Mouse (Mus musculus) forebrain, embryonic 11.5 days (tissue): ENCODE measurements around the gene Hoxb3. TPM values are rescaled to one million over a fixed set of nuclear protein-coding genes. Genes with fewer than 3 reads are reported as not detected.

Source experiments
- ATAC-seq: fragments of 200-750 bp; cut with Nextera tagmentation; replicated peaks from 2 replicates; pipeline ENCODE4 v1.8.0; 2017; ENCODE audit warnings: moderate TSS enrichment; ENCODE audit not compliant: low FRiP score
- DNase-seq: peaks from one replicate; pipeline ENCODE4 v3.0.0-alpha.2; 2017; ENCODE audit warnings: low spot score
- H3K27ac ChIP-seq: fragments of 300-500 bp; sonication (generic); 2 replicates; pipeline ENCODE4 v1.5.1; 2014; ENCODE audit warnings: low read depth, low read length
- H3K27me3 ChIP-seq: fragments of 300-500 bp; sonication (generic); 2 replicates; pipeline ENCODE4 v1.6.1; 2014; ENCODE audit warnings: mild to moderate bottlenecking, low read length, mixed read lengths; ENCODE audit not compliant: control insufficient read depth, insufficient read depth
- H3K36me3 ChIP-seq: fragments of 300-500 bp; sonication (generic); 2 replicates; pipeline ENCODE4 v1.6.1; 2014; ENCODE audit warnings: mild to moderate bottlenecking, low read length, moderate library complexity, mixed read lengths; ENCODE audit not compliant: control insufficient read depth, insufficient read depth
- H3K4me1 ChIP-seq: fragments of 300-500 bp; sonication (generic); replicated peaks from 2 replicates; pipeline ENCODE4 v1.6.1; 2014; ENCODE audit warnings: low read length, mixed read lengths; ENCODE audit not compliant: control insufficient read depth, insufficient read depth
- H3K4me2 ChIP-seq: fragments of 300-500 bp; sonication (generic); 2 replicates; pipeline ENCODE4 v1.6.1; 2014; ENCODE audit warnings: low read depth, mild to moderate bottlenecking, low read length, moderate library complexity, mixed read lengths; ENCODE audit not compliant: severe bottlenecking
- H3K4me3 ChIP-seq: fragments of 300-500 bp; sonication (generic); 2 replicates; pipeline ENCODE4 v1.5.1; 2014; ENCODE audit warnings: low read depth, low read length
- H3K9ac ChIP-seq: fragments of 300-500 bp; sonication (generic); 2 replicates; pipeline ENCODE4 v1.6.1; 2014; ENCODE audit warnings: low read length
- H3K9me3 ChIP-seq: fragments of 300-500 bp; sonication (generic); 2 replicates; pipeline ENCODE4 v1.6.1; 2016; ENCODE audit warnings: low read length, mixed read lengths; ENCODE audit not compliant: control insufficient read depth
- WGBS: fragments of 180-500 bp; shearing (Covaris S2); extraction: QIAGEN DNeasy Blood & Tissue Kit; methylation state at CpG from one replicate; pipeline ENCODE4 v1.1.7; 2014; 5-methylcytosine and 5-hydroxymethylcytosine counted together
- polyA plus RNA-seq: library from polyadenylated mRNA; unstranded; fragments of >200 nt; fragmentation: Nextera tagmentation; extraction: Ambion mirVana; gene quantifications from 2 replicates; pipeline ENCODE4 v1.2.1, GENCODE M21; 2014

Hoxb3 gene
- polyA plus RNA-seq, 1 experiment from 2014 or later = not detected

GRCm38 (mm10) chr11:96313134-96313533 is 10.0 kb upstream of the Hoxb3 start:
- WGBS = 25% methylated on average over 2 of the region's 2 CpGs
- Histone ChIP-seq H3K9me3 (no peaks in the 10 kb centered on the region), H3K4me2 (no peak overlapping the region), H3K27ac (no peak overlapping the region), H3K36me3 (no peaks in the 10 kb centered on the region), H3K4me3 (no peak overlapping the region), H3K4me1 (peaks cover 3% of the 10 kb centered on the region; the same call in 1 of the 2 replicates), H3K27me3 (peaks cover 100% of the 10 kb centered on the region), H3K9ac (no peak overlapping the region)
- ATAC-seq (no peak), DNase-seq (no peak)

- no peak for ATAC-seq
- H3K4me2 ChIP-seq = no peak overlapping the region
- peaks cover 7% of the 10 kb centered on the region for H3K4me1 ChIP-seq
- no peaks in the 10 kb centered on the region for H3K9me3 ChIP-seq
- DNase-seq = no peak
- 3% methylated on average over 12 of the region's 12 CpGs for WGBS
- H3K4me3 ChIP-seq = no peak overlapping the region
- no peak overlapping the region for H3K27ac ChIP-seq
- no peaks in the 10 kb centered on the region for H3K36me3 ChIP-seq
- H3K9ac ChIP-seq = no peak overlapping the region
- peaks cover 100% of the 10 kb centered on the region for H3K27me3 ChIP-seq
These were observed 9.2 kb upstream of the Hoxb3 start for GRCm38 (mm10) chr11:96313806-96314428.

- Histone ChIP-seq H3K9me3 (no peaks in the 10 kb centered on the region), H3K4me3 (no peak overlapping the region), H3K27ac (no peak overlapping the region), H3K27me3 (peaks cover 100% of the 10 kb centered on the region), H3K9ac (no peak overlapping the region), H3K4me2 (no peak overlapping the region), H3K4me1 (peaks cover 8% of the 10 kb centered on the region), H3K36me3 (no peaks in the 10 kb centered on the region)
- WGBS = under 1% methylated on average over 34 of the region's 34 CpGs
- ATAC-seq (no peak), DNase-seq (no peak)
These were observed 8.3 kb upstream of the Hoxb3 start for GRCm38 (mm10) chr11:96314671-96315343.

- no peak overlapping the region for H3K27ac ChIP-seq
- peaks cover 8% of the 10 kb centered on the region for H3K4me1 ChIP-seq
- H3K27me3 ChIP-seq = peaks cover 100% of the 10 kb centered on the region
- no peak for DNase-seq
- ATAC-seq = no peak
- H3K9ac ChIP-seq = no peak overlapping the region
- WGBS = 1% methylated on average over 5 of the region's 5 CpGs
- no peak overlapping the region for H3K4me3 ChIP-seq
- no peaks in the 10 kb centered on the region for H3K36me3 ChIP-seq
- no peak overlapping the region for H3K4me2 ChIP-seq
- H3K9me3 ChIP-seq = no peaks in the 10 kb centered on the region
These were observed 7.8 kb upstream of the Hoxb3 start for GRCm38 (mm10) chr11:96315344-96315681.

GRCm38 (mm10) chr11:96316696-96317607 is 6.2 kb upstream of the Hoxb3 start:
- H3K27ac ChIP-seq = no peak overlapping the region
- no peak for ATAC-seq
- H3K4me2 ChIP-seq = no peak overlapping the region
- DNase-seq = no peak
- H3K36me3 ChIP-seq = no peaks in the 10 kb centered on the region
- no peak overlapping the region for H3K4me3 ChIP-seq
- peaks cover 100% of the 10 kb centered on the region for H3K27me3 ChIP-seq
- no peak overlapping the region for H3K9ac ChIP-seq
- H3K4me1 ChIP-seq = peaks cover 5% of the 10 kb centered on the region
- H3K9me3 ChIP-seq = no peaks in the 10 kb centered on the region
- 5% methylated on average over 18 of the region's 18 CpGs for WGBS

GRCm38 (mm10) chr11:96317608-96318367 is 5.3 kb upstream of the Hoxb3 start, which contains the start of gene Hoxb4:
TSS of gene Hoxb4 (plus strand) at chr11:96318267.
- no peaks in the 10 kb centered on the region for H3K36me3 ChIP-seq
- peaks cover 100% of the 10 kb centered on the region for H3K27me3 ChIP-seq
- no peak for DNase-seq
- WGBS = 1% methylated on average over 28 of the region's 28 CpGs
- peak within 1 kb of the TSS; percentile 44; the same call in 1 of the 2 replicates for H3K4me2 ChIP-seq
- no peak within 1 kb of the TSS for H3K27ac ChIP-seq
- peaks cover 5% of the 10 kb centered on the region for H3K4me1 ChIP-seq
- ATAC-seq = no peak
- H3K4me3 ChIP-seq = peak within 1 kb of the TSS; percentile 24
- H3K9ac ChIP-seq = no peak within 1 kb of the TSS
- no peaks in the 10 kb centered on the region for H3K9me3 ChIP-seq

GRCm38 (mm10) chr11:96318368-96319070 is 4.6 kb upstream of the Hoxb3 start:
- H3K27ac ChIP-seq = no peak overlapping the region

More at GRCm38 (mm10) chr11:96318368-96319070, 4.6 kb upstream of the Hoxb3 start:
- no peak for ATAC-seq
- H3K4me3 ChIP-seq = peak overlapping the region; percentile 24
- peak overlapping the region; percentile 44; the same call in 1 of the 2 replicates for H3K4me2 ChIP-seq
- H3K9ac ChIP-seq = no peak overlapping the region
- DNase-seq = no peak
- H3K9me3 ChIP-seq = no peaks in the 10 kb centered on the region
- under 1% methylated on average over 35 of the region's 45 CpGs for whole genome bisulfite sequencing
- no peaks in the 10 kb centered on the region for H3K36me3 ChIP-seq
- peaks cover 100% of the 10 kb centered on the region for H3K27me3 ChIP-seq
- peaks cover 5% of the 10 kb centered on the region for H3K4me1 ChIP-seq
